Mouse (Mus musculus) ES-E14 (cell line): ENCODE results near the gene Slc12a7. TPM values are rescaled to one million over a fixed set of nuclear protein-coding genes. Genes with fewer than 3 reads are reported as not detected.
A peak's percentile ranks its signal among the peaks of the same experiment; 100 is the strongest.
"Not testable (repeated sequence)": the region's sequence is repeated elsewhere in the genome, so short reads cannot be mapped to it uniquely, and the experiment has no call there.

Experiments used
- DNase-seq: peaks from one replicate; pipeline ENCODE4 v3.0.0-alpha.2; 2013; ENCODE audit warnings: low read depth, low spot score
- H3K27ac ChIP-seq: 2 replicates; pipeline ENCODE4 v1.5.1; 2012; ENCODE audit warnings: low read depth, mild to moderate bottlenecking, low read length, moderate library complexity, mixed read lengths; ENCODE audit not compliant: poor library complexity, insufficient read depth, severe bottlenecking
- H3K36me3 ChIP-seq: 2 replicates; pipeline ENCODE4 v1.6.1; 2012; ENCODE audit warnings: mild to moderate bottlenecking, low read length, moderate library complexity, mixed read lengths; ENCODE audit not compliant: control insufficient read depth, poor library complexity, insufficient read depth, severe bottlenecking
- H3K4me1 ChIP-seq, 2 experiments: fragments of 150-350 bp in 1 of 2; sonication (generic) in 1 of 2; 2 replicates each; pipeline ENCODE4 v1.6.1; 2012; ENCODE audit warnings: low read length in 2 of 2, mild to moderate bottlenecking in 1 of 2, mixed read lengths in 1 of 2; ENCODE audit not compliant: control insufficient read depth in 2 of 2, insufficient read depth in 2 of 2, poor library complexity in 1 of 2
- H3K4me3 ChIP-seq, 2 experiments: fragments of 150-350 bp in 1 of 2; sonication (generic) in 1 of 2; 2 replicates each; pipeline ENCODE4 v1.5.1; 2012; ENCODE audit warnings: low read length in 2 of 2, low read depth in 1 of 2, mild to moderate bottlenecking in 1 of 2, mixed read lengths in 1 of 2; ENCODE audit not compliant: insufficient read depth in 1 of 2, poor library complexity in 1 of 2, severe bottlenecking in 1 of 2
- H3K9ac ChIP-seq: 2 replicates; pipeline ENCODE4 v1.6.1; 2012; ENCODE audit warnings: low read depth, mild to moderate bottlenecking, low read length, mixed read lengths; ENCODE audit not compliant: poor library complexity, insufficient read depth, severe bottlenecking
- H3K9me3 ChIP-seq: fragments of 150-350 bp; sonication (generic); 2 replicates; pipeline ENCODE4 v1.6.1; 2012; ENCODE audit warnings: low read depth, mild to moderate bottlenecking, low read length; ENCODE audit not compliant: control insufficient read depth, insufficient read depth
- CHD2 ChIP-seq: IDR thresholded peaks from 2 replicates; pipeline ENCODE4 v1.6.1; 2014; ENCODE audit warnings: mild to moderate bottlenecking, low read depth, low read length, inconsistent platforms
- HCFC1 ChIP-seq: IDR thresholded peaks from 2 replicates; pipeline ENCODE4 v1.6.1; 2012; ENCODE audit warnings: low read length, inconsistent platforms, borderline replicate concordance; ENCODE audit not compliant: insufficient read depth
- MAFK ChIP-seq: IDR thresholded peaks from 2 replicates; pipeline ENCODE4 v1.6.1; 2014; ENCODE audit warnings: mild to moderate bottlenecking, low read depth, low read length, inconsistent platforms; ENCODE audit not compliant: insufficient read depth
- ZC3H11A ChIP-seq: IDR thresholded peaks from 2 replicates; pipeline ENCODE4 v1.6.1; 2012; ENCODE audit warnings: low read depth, mild to moderate bottlenecking, inconsistent platforms, low read length, borderline replicate concordance
- ZNF384 ChIP-seq: IDR thresholded peaks from 2 replicates; pipeline ENCODE4 v1.6.1; 2012; ENCODE audit warnings: low read depth, low read length, inconsistent platforms
- in situ Hi-C, 2 experiments: fragments of 600-800 bp; cut with MboI; formaldehyde crosslinking; loops; one replicate each; pipeline ENCODE4 v1.15.1; 2025; ENCODE audit warnings: low sequenced_read_pairs in 2 of 2, inconsistent platforms in 1 of 2; ENCODE audit not compliant: unreplicated experiment in 2 of 2
- total RNA-seq: library from RNA; depleted of rRNA; stranded (reverse); fragments of 300-350 nt; gene quantifications from 2 replicates; pipeline ENCODE4 v1.2.3, GENCODE M21; 2012

The Slc12a7 gene
- total RNA-seq, 1 experiment: 87.1 TPM

DNA sequence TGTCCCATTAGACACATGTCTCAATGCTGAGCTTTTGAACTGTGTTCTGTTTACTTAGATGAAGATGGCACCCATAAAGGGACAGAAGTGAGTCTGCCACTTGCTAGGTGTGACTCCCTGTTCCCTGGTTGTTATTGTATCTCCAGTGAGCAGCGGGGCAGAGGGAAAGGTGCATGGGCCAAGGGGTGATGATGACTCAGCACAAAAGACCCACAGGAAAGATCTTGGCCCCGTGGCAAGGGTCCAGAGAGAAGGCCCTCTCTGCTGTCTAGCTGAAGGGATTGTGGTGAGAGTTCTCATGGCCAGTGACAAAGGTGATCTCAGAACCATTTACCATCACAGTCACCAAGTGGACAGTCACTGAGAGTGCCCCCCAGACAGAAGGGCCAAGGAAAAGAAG, 3.0 kb downstream of the Slc12a7 start:
- Histone ChIP-seq H3K9me3 (no peaks in the 10 kb centered on the region), H3K4me1 (peaks cover 4 to 13% of the 10 kb centered on the region in 2 experiments; a peak in 2 of 4 replicates), H3K4me3 (no peak overlapping the region), H3K36me3 (no peaks in the 10 kb centered on the region), H3K27ac (no peak overlapping the region), H3K9ac (no peak overlapping the region)
- no peak for DNase-seq
- TF ChIP-seq ZNF384 (no peak), MAFK (peak; percentile 69)
- in situ Hi-C loops: no loop called here

DNA sequence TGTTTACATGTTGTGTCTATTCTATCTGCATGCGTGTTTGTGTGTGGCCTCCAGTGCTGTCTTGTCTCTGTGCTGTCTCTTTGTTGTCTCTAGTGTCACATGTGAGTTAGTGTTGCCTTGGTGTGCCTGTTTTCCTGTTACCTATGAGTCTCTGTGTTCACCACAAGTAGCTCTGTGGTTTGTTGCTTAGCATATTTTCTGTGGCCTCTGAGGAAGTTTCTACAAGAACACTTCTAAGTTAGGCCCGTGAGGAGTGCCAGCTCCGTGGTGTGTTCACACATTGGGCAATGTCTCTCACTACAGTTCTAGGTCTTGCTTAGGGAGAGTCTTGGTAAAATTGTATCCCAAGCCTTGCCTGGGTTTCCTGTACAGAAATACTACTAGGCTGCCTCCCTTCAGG, 4.0 kb downstream of the Slc12a7 start:
- Histone ChIP-seq H3K27ac (no peak overlapping the region), H3K4me3 (no peak overlapping the region), H3K36me3 (no peaks in the 10 kb centered on the region), H3K9ac (no peak overlapping the region), H3K9me3 (no peaks in the 10 kb centered on the region), H3K4me1 (peaks cover 4 to 15% of the 10 kb centered on the region in 2 experiments; a peak in 2 of 4 replicates)
- in situ Hi-C loops: no loop called here
- no peak for DNase-seq
- TF ChIP-seq HCFC1 (no peak), CHD2 (no peak), MAFK (no peak), ZNF384 (no peak), ZC3H11A (no peak)

DNA sequence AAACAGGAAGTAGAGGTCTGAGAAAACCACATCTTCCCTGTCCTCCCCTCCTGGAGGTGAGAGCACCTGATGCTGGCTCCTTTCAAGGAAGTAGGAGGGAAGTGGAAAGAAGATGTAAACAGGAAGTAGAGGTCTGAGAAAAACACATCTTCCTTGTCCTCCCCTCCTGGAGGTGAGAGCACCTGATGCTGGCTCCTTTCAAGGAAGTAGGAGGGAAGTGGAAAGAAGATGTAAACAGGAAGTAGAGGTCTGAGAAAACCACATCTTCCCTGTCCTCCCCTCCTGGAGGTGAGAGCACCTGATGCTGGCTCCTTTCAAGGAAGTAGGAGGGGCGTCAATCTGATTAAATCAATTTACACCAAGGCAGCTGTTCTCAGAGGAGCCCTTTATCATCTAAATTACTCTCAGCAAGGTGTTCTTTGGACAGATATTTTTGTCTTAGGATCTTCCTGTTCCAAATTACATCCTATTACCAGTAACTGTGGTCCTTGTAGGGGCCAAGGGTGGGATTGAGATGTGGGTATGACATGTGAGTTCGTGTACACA, 7.6 kb downstream of the Slc12a7 start:
- in situ Hi-C loops, H3K36me3 ChIP-seq, H3K27ac ChIP-seq, H3K4me3 ChIP-seq, DNase-seq, H3K9me3 ChIP-seq, H3K4me1 ChIP-seq, H3K9ac ChIP-seq: not testable (repeated sequence)

DNA sequence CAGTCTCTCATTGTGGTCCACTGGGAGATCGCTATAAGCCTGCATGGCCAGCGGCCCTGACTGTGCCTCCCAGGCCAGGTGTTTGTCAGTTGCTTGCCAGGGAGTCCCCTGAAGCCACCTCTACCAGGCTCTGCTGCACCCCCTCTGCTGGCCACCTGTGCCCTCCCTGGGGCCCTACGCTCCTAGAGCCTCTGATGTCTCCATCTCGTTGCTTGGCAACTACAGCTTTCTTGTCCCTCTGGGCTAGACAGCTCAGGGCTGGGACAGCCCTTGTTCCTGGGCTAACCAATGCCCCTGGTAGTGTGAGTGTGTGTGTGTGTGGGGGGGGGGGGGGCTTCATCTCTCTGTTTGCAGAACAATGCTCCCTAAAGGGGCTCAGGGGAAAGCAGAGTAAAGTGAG, 10.1 kb downstream of the Slc12a7 start:
- no peak overlapping the region for H3K9ac ChIP-seq
- H3K27ac ChIP-seq: no peak overlapping the region
- peaks cover 0 to 3% of the 10 kb centered on the region in 2 experiments; a peak in 1 of 4 replicates for H3K4me1 ChIP-seq
- no peaks in the 10 kb centered on the region for H3K36me3 ChIP-seq
- no peak for TF ChIP-seq ZC3H11A
- TF ChIP-seq MAFK: no peak
- TF ChIP-seq CHD2: no peak
- TF ChIP-seq ZNF384: no peak
- TF ChIP-seq HCFC1: no peak
- in situ Hi-C loops: no loop called here
- H3K9me3 ChIP-seq: no peaks in the 10 kb centered on the region
- no peak for DNase-seq
- H3K4me3 ChIP-seq: no peak overlapping the region

DNA sequence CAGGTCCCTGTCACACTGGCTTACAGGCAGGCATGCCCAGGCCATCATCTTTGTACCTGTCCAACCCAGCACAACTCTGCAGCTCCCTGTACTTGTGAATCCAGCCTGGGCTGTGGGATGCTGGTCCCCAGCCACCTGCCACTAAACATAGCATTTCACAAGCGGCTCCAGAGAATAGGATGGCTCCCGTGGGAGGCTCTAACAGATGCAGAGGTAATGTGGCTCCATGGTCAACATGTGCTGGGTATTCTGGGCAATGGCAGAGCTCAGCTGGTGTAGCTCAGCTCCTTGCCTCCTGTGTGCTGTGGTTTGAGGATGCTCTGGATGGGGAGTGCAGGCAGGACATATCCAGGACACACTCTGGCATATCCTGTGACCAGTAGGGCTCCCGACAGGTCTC, 10.8 kb downstream of the Slc12a7 start:
- no peak overlapping the region for H3K27ac ChIP-seq
- no peaks in the 10 kb centered on the region for H3K36me3 ChIP-seq
- H3K9ac ChIP-seq: no peak overlapping the region
- no peak for DNase-seq
- H3K4me3 ChIP-seq: no peak overlapping the region
- H3K9me3 ChIP-seq: no peaks in the 10 kb centered on the region
- in situ Hi-C loops: no loop called here
- H3K4me1 ChIP-seq: peaks cover 3 to 9% of the 10 kb centered on the region in 2 experiments; a peak in 2 of 4 replicates
- no peak for TF ChIP-seq ZC3H11A
- no peak for TF ChIP-seq MAFK
- no peak for TF ChIP-seq ZNF384
- no peak for TF ChIP-seq CHD2
- TF ChIP-seq HCFC1: no peak
